Mouse (Mus musculus): ENCODE measurements around the gene Cap2.

The Cap2 gene

GRCm38 (mm10) chr13:46690559-46691241 lies 189.1 kb downstream of the Cap2 start:
- peak in 1 of 2 experiments; percentile 9 for DNase-seq (ENCODE audit: low spot score in 2 of 2)

- no peak for DNase-seq (ENCODE audit: low spot score in 2 of 2)
These were observed 193.8 kb downstream of the Cap2 start for GRCm38 (mm10) chr13:46695296-46695908.

- DNase-seq (ENCODE audit: low spot score in 2 of 2): no peak
These were observed 194.3 kb downstream of the Cap2 start for GRCm38 (mm10) chr13:46695932-46696331.

GRCm38 (mm10) chr13:46696788-46697187 lies 195.1 kb downstream of the Cap2 start:
- no peak for DNase-seq (ENCODE audit: low spot score in 2 of 2)

- DNase-seq (ENCODE audit: low spot score in 2 of 2): no peak
These were observed 197.7 kb downstream of the Cap2 start for GRCm38 (mm10) chr13:46699372-46699771.

Measured in thymus, postnatal 10 days (tissue).